Mouse (Mus musculus) forebrain, postnatal 0 days (tissue): ENCODE results near the gene Lrp11. TPM values are rescaled to one million over a fixed set of nuclear protein-coding genes. Genes with fewer than 3 reads are reported as not detected.

ENCODE experiments used
- ATAC-seq: fragments of 200-750 bp; cut with Nextera tagmentation; 2 replicates; pipeline ENCODE4 v1.8.0; 2017; ENCODE audit warnings: mild to moderate bottlenecking, moderate library complexity
- DNase-seq: peaks from one replicate; pipeline ENCODE4 v3.0.0-alpha.2; 2015
- H3K27ac ChIP-seq: fragments of 300-500 bp; sonication (generic); 2 replicates; pipeline ENCODE4 v1.5.1; 2014; ENCODE audit warnings: low read depth, mild to moderate bottlenecking, antibody characterized with exemption, low read length, moderate library complexity, mixed read lengths
- H3K27me3 ChIP-seq: fragments of 300-500 bp; sonication (generic); 2 replicates; pipeline ENCODE4 v1.6.1; 2014; ENCODE audit warnings: mild to moderate bottlenecking, low read length, mixed read lengths; ENCODE audit not compliant: insufficient read depth
- H3K36me3 ChIP-seq: fragments of 300-500 bp; sonication (generic); 2 replicates; pipeline ENCODE4 v1.6.1; 2014; ENCODE audit warnings: mild to moderate bottlenecking, moderate library complexity; ENCODE audit not compliant: insufficient read depth
- H3K4me1 ChIP-seq: fragments of 300-500 bp; sonication (generic); 2 replicates; pipeline ENCODE4 v1.6.1; 2014; ENCODE audit warnings: antibody characterized with exemption; ENCODE audit not compliant: insufficient read depth
- H3K4me2 ChIP-seq: fragments of 300-500 bp; sonication (generic); 2 replicates; pipeline ENCODE4 v1.6.1; 2014; ENCODE audit warnings: low read depth, mild to moderate bottlenecking, moderate library complexity
- H3K4me3 ChIP-seq: fragments of 300-500 bp; sonication (generic); 2 replicates; pipeline ENCODE4 v1.5.1; 2014; ENCODE audit warnings: low read depth, low read length, mixed read lengths
- H3K9ac ChIP-seq: fragments of 300-500 bp; sonication (generic); 2 replicates; pipeline ENCODE4 v1.6.1; 2014; ENCODE audit warnings: mild to moderate bottlenecking
- H3K9me3 ChIP-seq: fragments of 300-500 bp; sonication (generic); 2 replicates; pipeline ENCODE4 v1.6.1; 2016; ENCODE audit warnings: low read length
- CTCF ChIP-seq: sonication (generic); IDR thresholded peaks from 2 replicates; pipeline ENCODE4 v1.5.1; 2016; ENCODE audit warnings: antibody characterized with exemption, control low read depth, low read depth
- WGBS: fragments of 180-500 bp; shearing (Covaris S2); extraction: QIAGEN DNeasy Blood & Tissue Kit; methylation state at CpG from one replicate; pipeline ENCODE4 v1.1.7; 2014; 5-methylcytosine and 5-hydroxymethylcytosine counted together
- polyA plus RNA-seq: library from polyadenylated mRNA; unstranded; fragments of >200 nt; fragmentation: Nextera tagmentation; extraction: Ambion mirVana; gene quantifications from 2 replicates; pipeline ENCODE4 v1.2.1, GENCODE M21; 2015
- total RNA-seq: library from RNA; depleted of rRNA; stranded (reverse); fragments of >200 nt; gene quantifications from 2 replicates; pipeline ENCODE4 v1.2.3, GENCODE M21; 2014

Lrp11 gene
- total and polyA plus RNA-seq, 2 experiments from 2014 or later: 57.8 to 115 TPM

DNA sequence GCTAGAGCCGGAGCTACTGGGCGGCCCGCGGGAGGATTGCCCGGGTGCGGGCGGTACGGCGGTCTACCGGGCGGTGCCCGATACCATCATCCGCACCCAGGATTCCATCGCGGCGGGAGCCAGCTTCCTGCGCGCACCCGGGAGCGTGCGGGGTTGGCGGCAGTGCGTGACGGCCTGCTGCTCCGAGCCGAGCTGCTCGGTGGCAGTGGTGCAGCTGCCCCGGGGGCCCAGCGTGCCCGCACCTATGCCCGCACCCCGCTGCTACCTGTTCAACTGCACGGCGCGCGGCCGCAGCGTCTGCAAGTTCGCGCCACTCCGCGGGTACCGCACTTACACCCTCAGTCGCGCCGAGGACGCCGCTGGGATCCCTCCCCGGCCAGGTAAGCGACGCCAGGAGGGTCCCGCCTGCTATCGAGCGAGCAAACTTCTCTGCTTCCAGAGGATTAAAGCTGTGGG is 662 bp downstream of the Lrp11 start:
- Histone ChIP-seq H3K27me3 (no peaks in the 10 kb centered on the region), H3K9me3 (no peaks in the 10 kb centered on the region), H3K36me3 (no peaks in the 10 kb centered on the region), H3K27ac (peak overlapping the region; percentile 82), H3K9ac (peak overlapping the region; percentile 81), H3K4me2 (peak overlapping the region; percentile 92), H3K4me1 (peaks cover 18% of the 10 kb centered on the region), H3K4me3 (peak overlapping the region; percentile 75)
- no peak; the same call in 1 of the 2 replicates for ATAC-seq
- TF ChIP-seq CTCF: no peak
- WGBS: 1% methylated on average over 53 of the region's 54 CpGs
- DNase-seq: no peak

DNA sequence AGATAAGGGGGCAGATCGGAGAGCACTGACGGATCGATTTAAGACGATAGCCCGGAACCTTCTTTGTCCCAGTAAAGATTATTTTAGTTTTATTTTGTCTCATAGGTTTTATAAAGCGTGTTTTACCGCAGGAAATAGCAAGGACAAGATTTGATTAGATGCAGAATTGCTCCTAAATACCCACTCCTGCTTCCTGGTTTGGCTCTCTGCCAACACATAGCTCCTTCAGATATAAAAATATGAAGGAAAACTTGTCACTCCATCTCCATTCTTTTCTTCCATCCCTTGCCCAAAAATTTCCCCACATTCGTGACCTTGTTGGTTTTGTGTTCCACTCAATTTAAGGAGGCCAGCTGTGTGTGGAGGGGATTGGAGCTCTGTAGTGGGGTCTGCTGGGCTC is 1.2 kb downstream of the Lrp11 start:
- Histone ChIP-seq H3K4me2 (peak overlapping the region; percentile 92), H3K9ac (peak overlapping the region; percentile 81), H3K4me3 (peak overlapping the region; percentile 75), H3K36me3 (no peaks in the 10 kb centered on the region), H3K27ac (no peak overlapping the region), H3K9me3 (no peaks in the 10 kb centered on the region), H3K27me3 (no peaks in the 10 kb centered on the region), H3K4me1 (peaks cover 18% of the 10 kb centered on the region)
- 4% methylated on average over 8 of the region's 8 CpGs for WGBS
- no peak for TF ChIP-seq CTCF
- peak; percentile 26 for DNase-seq
- no peak for ATAC-seq

DNA sequence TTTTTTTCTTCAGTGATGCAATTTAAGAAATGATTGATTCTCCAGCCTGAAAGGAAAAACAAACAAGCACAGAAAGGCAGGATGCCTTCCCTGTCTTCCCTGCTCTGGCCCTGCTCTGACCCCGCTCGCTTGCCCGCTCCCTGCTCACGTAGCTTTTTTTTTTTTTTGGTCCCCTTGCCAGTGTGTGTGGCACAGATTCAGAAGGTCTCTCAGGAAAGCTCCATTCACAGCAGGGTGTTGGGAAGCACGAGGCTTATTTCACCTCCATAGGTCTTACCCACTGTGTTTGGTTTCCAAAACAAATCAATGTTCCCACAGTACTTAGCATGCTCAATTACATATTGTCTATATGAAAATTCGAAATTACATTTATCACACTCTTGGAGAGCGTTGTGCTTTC is 5.2 kb downstream of the Lrp11 start:
- no peaks in the 10 kb centered on the region for H3K27me3 ChIP-seq
- 44% methylated on average over 7 of the region's 7 CpGs for WGBS

GRCm38 (mm10) chr10:7596251-7596650 is 6.7 kb downstream of the Lrp11 start:
- H3K4me1 ChIP-seq: peaks cover 9% of the 10 kb centered on the region
- no peaks in the 10 kb centered on the region for H3K9me3 ChIP-seq
- DNase-seq: no peak
- H3K4me2 ChIP-seq: no peak overlapping the region
- WGBS: 38% methylated on average over 1 of the region's 1 CpGs
- H3K36me3 ChIP-seq: no peaks in the 10 kb centered on the region
- ATAC-seq: no peak
- no peaks in the 10 kb centered on the region for H3K27me3 ChIP-seq
- no peak for TF ChIP-seq CTCF
- H3K9ac ChIP-seq: no peak overlapping the region
- no peak overlapping the region for H3K27ac ChIP-seq
- no peak overlapping the region for H3K4me3 ChIP-seq

More for the DNA sequence above, 5.2 kb downstream of the Lrp11 start:
- no peaks in the 10 kb centered on the region for H3K9me3 ChIP-seq
- no peak for TF ChIP-seq CTCF
- H3K4me2 ChIP-seq: no peak overlapping the region
- H3K9ac ChIP-seq: no peak overlapping the region
- peaks cover 18% of the 10 kb centered on the region for H3K4me1 ChIP-seq
- DNase-seq (no peak), ATAC-seq (no peak)
- no peak overlapping the region for H3K4me3 ChIP-seq
- no peak overlapping the region for H3K27ac ChIP-seq
- no peaks in the 10 kb centered on the region for H3K36me3 ChIP-seq

- H3K4me2 ChIP-seq: no peak overlapping the region
- TF ChIP-seq CTCF: no peak
- H3K27ac ChIP-seq: no peak overlapping the region
- no peak for ATAC-seq
- H3K4me1 ChIP-seq: no peaks in the 10 kb centered on the region
- H3K27me3 ChIP-seq: no peaks in the 10 kb centered on the region
- H3K9ac ChIP-seq: no peak overlapping the region
- 92% methylated on average over 7 of the region's 7 CpGs for WGBS
- H3K9me3 ChIP-seq: no peaks in the 10 kb centered on the region
- H3K36me3 ChIP-seq: peaks cover 5% of the 10 kb centered on the region; the same call in 1 of the 2 replicates
- no peak overlapping the region for H3K4me3 ChIP-seq
- no peak for DNase-seq
Observed at GRCm38 (mm10) chr10:7598177-7598576, 8.6 kb downstream of the Lrp11 start.

DNA sequence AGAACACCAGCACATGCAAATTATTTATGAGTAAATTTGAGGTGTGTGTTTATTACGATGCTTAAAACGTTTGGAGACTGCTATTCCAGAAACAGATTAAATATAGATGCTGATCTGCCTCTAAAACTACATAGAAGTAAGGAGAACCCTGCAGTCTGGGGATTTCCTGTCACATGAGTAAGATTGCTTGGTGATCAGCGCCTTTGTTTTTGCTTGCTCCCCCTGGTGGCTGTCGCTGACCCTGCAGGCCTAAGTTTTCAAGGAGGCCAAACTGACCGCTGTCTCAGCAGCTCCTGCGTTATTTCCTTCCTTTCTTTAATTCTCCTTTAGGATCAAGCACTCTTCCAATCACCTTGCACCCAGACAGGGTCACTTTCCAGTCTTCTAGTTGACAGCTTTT is 11.0 kb downstream of the Lrp11 start:
- ATAC-seq (peak; percentile 70), DNase-seq (peak; percentile 74)
- WGBS: 13% methylated on average over 6 of the region's 6 CpGs
- H3K4me2 ChIP-seq: no peak overlapping the region
- no peaks in the 10 kb centered on the region for H3K4me1 ChIP-seq
- TF ChIP-seq CTCF: peak; percentile 90
- H3K27ac ChIP-seq: no peak overlapping the region
- no peak overlapping the region for H3K4me3 ChIP-seq
- H3K9me3 ChIP-seq: no peaks in the 10 kb centered on the region
- no peak overlapping the region for H3K9ac ChIP-seq
- H3K27me3 ChIP-seq: no peaks in the 10 kb centered on the region
- peaks cover 5% of the 10 kb centered on the region; the same call in 1 of the 2 replicates for H3K36me3 ChIP-seq

GRCm38 (mm10) chr10:7605168-7605567 is 15.6 kb downstream of the Lrp11 start:
- Histone ChIP-seq H3K4me2 (no peak overlapping the region), H3K4me1 (no peaks in the 10 kb centered on the region), H3K27me3 (no peaks in the 10 kb centered on the region), H3K9me3 (no peaks in the 10 kb centered on the region), H3K27ac (no peak overlapping the region), H3K4me3 (no peak overlapping the region), H3K9ac (no peak overlapping the region), H3K36me3 (peaks cover 23% of the 10 kb centered on the region)
- ATAC-seq: peak; percentile 64
- no peak for DNase-seq
- WGBS: 79% methylated on average over 2 of the region's 2 CpGs
- no peak for TF ChIP-seq CTCF
